Mouse (Mus musculus): Measurements from ENCODE around the gene Hist1h4d. TPM values are rescaled to one million over a fixed set of nuclear protein-coding genes. Genes with fewer than 3 reads are reported as not detected.
"Not testable (repeated sequence)": the region's sequence is repeated elsewhere in the genome, so short reads cannot be mapped to it uniquely, and the experiment has no call there.

Gene Hist1h4d
- polyA plus RNA-seq, 1 experiment from 2014 or later: 106 TPM

GRCm38 (mm10) chr13:23537006-23537710 is 44.2 kb upstream of the Hist1h4d start:
- peak overlapping the region; percentile 43; the same call in 1 of the 2 replicates for H3K4me3 ChIP-seq (ENCODE audit: low read depth, low read length)
- peak overlapping the region; percentile 59 for H3K4me2 ChIP-seq (ENCODE audit: low read length)
- peak overlapping the region; percentile 6; the same call in 1 of the 2 replicates for H3K9ac ChIP-seq (ENCODE audit: low read length)
- H3K27me3 ChIP-seq (replicated peaks; ENCODE audit: control insufficient read depth, insufficient read depth, low read length): no peaks in the 10 kb centered on the region
- no peak overlapping the region for H3K27ac ChIP-seq (ENCODE audit: low read depth, low read length)
- ATAC-seq (no peak), DNase-seq (ENCODE audit: low spot score) (no peak)
- H3K9me3 ChIP-seq (replicated peaks; ENCODE audit: control insufficient read depth, low read length): no peaks in the 10 kb centered on the region
- peaks cover 21% of the 10 kb centered on the region for H3K4me1 ChIP-seq (ENCODE audit: control insufficient read depth, insufficient read depth, low read length)
- H3K36me3 ChIP-seq (ENCODE audit: control insufficient read depth, insufficient read depth, low read length): no peaks in the 10 kb centered on the region
- WGBS: 80% methylated on average over 3 of the region's 3 CpGs

DNA sequence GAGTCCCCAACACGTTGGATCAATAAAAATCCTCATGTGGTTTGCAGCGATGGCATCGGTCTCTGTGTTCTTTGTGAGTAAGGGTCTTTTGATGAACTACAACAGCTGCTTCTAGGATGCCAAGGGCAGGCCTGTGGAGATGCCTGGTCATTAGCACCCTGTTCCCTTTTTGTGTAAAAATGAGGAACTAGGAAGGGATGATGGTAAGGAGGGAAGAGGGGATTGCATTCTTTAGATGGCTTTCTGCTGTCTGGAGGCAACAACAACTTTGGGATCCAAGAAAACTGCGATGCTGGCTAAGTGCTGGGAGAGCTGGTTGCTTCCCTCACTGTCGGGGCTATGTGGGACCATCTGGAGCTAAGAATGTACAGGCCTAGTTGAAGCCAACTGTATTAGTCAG is 43.1 kb upstream of the Hist1h4d start:
- no peak for DNase-seq (ENCODE audit: low spot score)
- Histone ChIP-seq H3K27me3 (replicated peaks; ENCODE audit: control insufficient read depth, insufficient read depth, low read length) (no peaks in the 10 kb centered on the region), H3K27ac (ENCODE audit: low read depth, low read length) (no peak overlapping the region), H3K9ac (ENCODE audit: low read length) (no peak overlapping the region), H3K9me3 (replicated peaks; ENCODE audit: control insufficient read depth, low read length) (no peaks in the 10 kb centered on the region), H3K4me2 (ENCODE audit: low read length) (no peak overlapping the region), H3K4me3 (ENCODE audit: low read depth, low read length) (no peak overlapping the region), H3K36me3 (ENCODE audit: control insufficient read depth, insufficient read depth, low read length) (no peaks in the 10 kb centered on the region), H3K4me1 (ENCODE audit: control insufficient read depth, insufficient read depth, low read length) (peaks cover 10% of the 10 kb centered on the region; the same call in 1 of the 2 replicates)
- WGBS: 77% methylated on average over 5 of the region's 5 CpGs
- ATAC-seq: no peak

- not testable (repeated sequence) for H3K9ac ChIP-seq (ENCODE audit: low read length); H3K27me3 ChIP-seq (replicated peaks; ENCODE audit: control insufficient read depth, insufficient read depth, low read length); DNase-seq (ENCODE audit: low spot score); ATAC-seq; H3K36me3 ChIP-seq (ENCODE audit: control insufficient read depth, insufficient read depth, low read length); H3K9me3 ChIP-seq (replicated peaks; ENCODE audit: control insufficient read depth, low read length); H3K4me1 ChIP-seq (ENCODE audit: control insufficient read depth, insufficient read depth, low read length); H3K4me2 ChIP-seq (ENCODE audit: low read length); H3K4me3 ChIP-seq (ENCODE audit: low read depth, low read length); H3K27ac ChIP-seq (ENCODE audit: low read depth, low read length)
- WGBS: 74% methylated on average over 1 of the region's 1 CpGs
Measured at GRCm38 (mm10) chr13:23539821-23540220, 41.6 kb upstream of the Hist1h4d start.

- Histone ChIP-seq H3K4me1 (ENCODE audit: control insufficient read depth, insufficient read depth, low read length) (peaks cover 3% of the 10 kb centered on the region; the same call in 1 of the 2 replicates), H3K27me3 (replicated peaks; ENCODE audit: control insufficient read depth, insufficient read depth, low read length) (no peaks in the 10 kb centered on the region), H3K4me3 (ENCODE audit: low read depth, low read length) (no peak overlapping the region), H3K4me2 (ENCODE audit: low read length) (no peak overlapping the region), H3K27ac (ENCODE audit: low read depth, low read length) (no peak overlapping the region), H3K9ac (ENCODE audit: low read length) (no peak overlapping the region), H3K36me3 (ENCODE audit: control insufficient read depth, insufficient read depth, low read length) (no peaks in the 10 kb centered on the region), H3K9me3 (replicated peaks; ENCODE audit: control insufficient read depth, low read length) (no peaks in the 10 kb centered on the region)
- DNase-seq (ENCODE audit: low spot score) (no peak), ATAC-seq (no peak)
- 74% methylated on average over 3 of the region's 3 CpGs for WGBS
Measured at GRCm38 (mm10) chr13:23541497-23541896, 39.9 kb upstream of the Hist1h4d start.

GRCm38 (mm10) chr13:23542225-23542980 is 39.0 kb upstream of the Hist1h4d start:
- WGBS: 6% methylated on average over 3 of the region's 3 CpGs
- not testable (repeated sequence) for H3K27me3 ChIP-seq (replicated peaks; ENCODE audit: control insufficient read depth, insufficient read depth, low read length); DNase-seq (ENCODE audit: low spot score); H3K4me1 ChIP-seq (ENCODE audit: control insufficient read depth, insufficient read depth, low read length); H3K36me3 ChIP-seq (ENCODE audit: control insufficient read depth, insufficient read depth, low read length); ATAC-seq; H3K9me3 ChIP-seq (replicated peaks; ENCODE audit: control insufficient read depth, low read length)
- Histone ChIP-seq H3K4me2 (ENCODE audit: low read length) (peak overlapping the region; percentile 81), H3K9ac (ENCODE audit: low read length) (peak overlapping the region; percentile 57; the same call in 1 of the 2 replicates), H3K4me3 (ENCODE audit: low read depth, low read length) (peak overlapping the region; percentile 37), H3K27ac (ENCODE audit: low read depth, low read length) (peak overlapping the region; percentile 75)

DNA sequence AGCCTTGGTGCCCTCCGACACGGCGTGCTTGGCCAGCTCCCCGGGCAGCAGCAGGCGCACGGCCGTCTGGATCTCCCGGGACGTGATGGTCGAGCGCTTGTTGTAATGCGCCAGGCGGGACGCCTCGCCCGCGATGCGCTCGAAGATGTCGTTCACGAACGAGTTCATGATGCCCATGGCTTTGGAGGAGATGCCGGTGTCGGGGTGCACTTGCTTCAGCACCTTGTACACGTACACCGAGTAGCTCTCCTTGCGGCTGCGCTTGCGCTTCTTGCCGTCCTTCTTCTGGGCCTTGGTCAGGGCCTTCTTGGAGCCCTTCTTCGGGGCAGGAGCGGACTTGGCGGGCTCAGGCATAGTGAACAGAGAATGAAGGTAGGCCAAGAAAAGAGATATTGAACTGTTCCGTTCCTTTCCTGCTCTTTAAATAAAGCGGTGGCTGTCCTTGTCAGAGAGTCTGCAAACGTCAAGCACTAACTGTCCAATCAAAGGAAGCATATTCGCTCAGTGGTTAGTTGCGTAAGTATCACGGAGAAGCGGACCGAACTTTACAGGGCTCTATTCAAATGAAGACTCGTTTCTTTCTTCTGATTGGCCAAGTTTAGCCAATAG is 38.3 kb upstream of the Hist1h4d start, which contains the start of gene Hist1h2bh:
TSS of gene Hist1h2bh (minus strand) at position 394 of the 609 bp plus-strand sequence.
- H3K9me3 ChIP-seq (replicated peaks; ENCODE audit: control insufficient read depth, low read length): not testable (repeated sequence)

GRCm38 (mm10) chr13:23543965-23544786 is 37.2 kb upstream of the Hist1h4d start, which contains the start of gene Hist1h3f:
Gene Hist1h3f (plus strand): TSS chr13:23544052.
- ATAC-seq: peak; percentile 95
- H3K4me1 ChIP-seq (ENCODE audit: control insufficient read depth, insufficient read depth, low read length): no peaks in the 10 kb centered on the region
- peak within 1 kb of the TSS; percentile 41 for H3K4me3 ChIP-seq (ENCODE audit: low read depth, low read length)
- H3K9ac ChIP-seq (ENCODE audit: low read length): peak within 1 kb of the TSS; percentile 62
- WGBS: under 1% methylated on average over 21 of the region's 45 CpGs
- peak; percentile 99 for DNase-seq (ENCODE audit: low spot score)
- H3K27me3 ChIP-seq (replicated peaks; ENCODE audit: control insufficient read depth, insufficient read depth, low read length): no peaks in the 10 kb centered on the region
- H3K4me2 ChIP-seq (ENCODE audit: low read length): peak within 1 kb of the TSS; percentile 81
- H3K36me3 ChIP-seq (ENCODE audit: control insufficient read depth, insufficient read depth, low read length): no peaks in the 10 kb centered on the region
- H3K27ac ChIP-seq (ENCODE audit: low read depth, low read length): peak within 1 kb of the TSS; percentile 92
- H3K9me3 ChIP-seq (replicated peaks; ENCODE audit: control insufficient read depth, low read length): no peaks in the 10 kb centered on the region

More for the DNA sequence above, 38.3 kb upstream of the Hist1h4d start, which contains the start of gene Hist1h2bh:
- peak; percentile 91 for ATAC-seq
- peak within 1 kb of the TSS; percentile 41 for H3K4me3 ChIP-seq (ENCODE audit: low read depth, low read length)
- peak within 1 kb of the TSS; percentile 57 for H3K9ac ChIP-seq (ENCODE audit: low read length)
- peak within 1 kb of the TSS; percentile 92 for H3K27ac ChIP-seq (ENCODE audit: low read depth, low read length)
- H3K4me1 ChIP-seq (ENCODE audit: control insufficient read depth, insufficient read depth, low read length); H3K27me3 ChIP-seq (replicated peaks; ENCODE audit: control insufficient read depth, insufficient read depth, low read length); H3K36me3 ChIP-seq (ENCODE audit: control insufficient read depth, insufficient read depth, low read length): not testable (repeated sequence)
- WGBS: 0% methylated on average over 33 of the region's 42 CpGs
- DNase-seq (ENCODE audit: low spot score): peak; percentile 97
- H3K4me2 ChIP-seq (ENCODE audit: low read length): peak within 1 kb of the TSS; percentile 81

DNA sequence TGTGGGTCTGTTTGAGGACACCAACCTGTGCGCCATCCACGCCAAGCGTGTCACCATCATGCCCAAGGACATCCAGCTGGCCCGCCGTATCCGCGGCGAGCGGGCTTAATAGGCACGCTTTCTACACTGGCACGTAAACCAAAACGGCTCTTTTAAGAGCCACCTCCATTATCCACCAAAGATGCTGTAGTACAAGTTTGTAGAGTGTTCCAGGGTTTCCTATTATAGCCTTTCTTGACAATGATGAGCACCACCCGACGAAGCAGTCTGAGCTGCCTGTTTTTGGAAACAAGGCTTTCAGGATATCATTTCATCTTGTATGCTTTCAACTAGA is 36.6 kb upstream of the Hist1h4d start:
- DNase-seq (ENCODE audit: low spot score); H3K9me3 ChIP-seq (replicated peaks; ENCODE audit: control insufficient read depth, low read length); H3K4me1 ChIP-seq (ENCODE audit: control insufficient read depth, insufficient read depth, low read length); H3K36me3 ChIP-seq (ENCODE audit: control insufficient read depth, insufficient read depth, low read length); H3K27me3 ChIP-seq (replicated peaks; ENCODE audit: control insufficient read depth, insufficient read depth, low read length): not testable (repeated sequence)
- under 1% methylated on average over 11 of the region's 14 CpGs for WGBS
- Histone ChIP-seq H3K9ac (ENCODE audit: low read length) (peak overlapping the region; percentile 62), H3K4me3 (ENCODE audit: low read depth, low read length) (peak overlapping the region; percentile 41), H3K27ac (ENCODE audit: low read depth, low read length) (peak overlapping the region; percentile 92), H3K4me2 (ENCODE audit: low read length) (peak overlapping the region; percentile 81)
- peak; percentile 35; the same call in 1 of the 2 replicates for ATAC-seq

Measured in forebrain, embryonic 14.5 days (tissue).